Mouse (Mus musculus): Measurements from ENCODE around the gene Ptgdr. TPM values are rescaled to one million over a fixed set of nuclear protein-coding genes. Genes with fewer than 3 reads are reported as not detected.
"Not testable (repeated sequence)": the region's sequence is repeated elsewhere in the genome, so short reads cannot be mapped to it uniquely, and the experiment has no call there.

Ptgdr gene
- total RNA-seq, 2 experiments from 2014 or later, result 0.30 to 0.42 TPM

- not testable (repeated sequence) for DNase-seq (ENCODE audit: low spot score in 2 of 2)
These were observed 46.0 kb downstream of the Ptgdr start for GRCm38 (mm10) chr14:44813152-44813551.

Other genes with a start within 250 kb of the Ptgdr start
- not detected for gene Gm5624, start 231.4 kb downstream of the Ptgdr start, total RNA-seq (2021)
- not detected for gene Gm8257, start 152.9 kb downstream of the Ptgdr start, total RNA-seq (2021)
- gene Gm8267, start 109.0 kb downstream of the Ptgdr start, total RNA-seq (2021), result not detected
- gene Ptger2, start 128.8 kb upstream of the Ptgdr start, total RNA-seq (2021), result under 1 TPM; 0.21 to 0.38 TPM

All from layer of hippocampus, postnatal 10 days (tissue).